Mouse (Mus musculus) neural tube, embryonic 15.5 days (tissue): ENCODE results near the gene Mphosph6. TPM values are rescaled to one million over a fixed set of nuclear protein-coding genes. Genes with fewer than 3 reads are reported as not detected.

Experiments used
- ATAC-seq: fragments of 200-750 bp; cut with Nextera tagmentation; 2 replicates; pipeline ENCODE4 v1.8.0; 2017; ENCODE audit warnings: mild to moderate bottlenecking, moderate TSS enrichment, moderate library complexity; ENCODE audit not compliant: low FRiP score
- H3K27ac ChIP-seq: fragments of 300-500 bp; sonication (generic); replicated peaks from 2 replicates; pipeline ENCODE4 v1.5.1; 2015; ENCODE audit warnings: mild to moderate bottlenecking, inconsistent platforms
- H3K27me3 ChIP-seq: fragments of 300-500 bp; sonication (generic); replicated peaks from 2 replicates; pipeline ENCODE4 v1.6.1; 2015; ENCODE audit warnings: inconsistent platforms
- H3K36me3 ChIP-seq: fragments of 300-500 bp; sonication (generic); 2 replicates; pipeline ENCODE4 v1.6.1; 2015; ENCODE audit warnings: inconsistent platforms
- H3K4me1 ChIP-seq: fragments of 300-500 bp; sonication (generic); 2 replicates; pipeline ENCODE4 v1.6.1; 2015; ENCODE audit warnings: inconsistent platforms
- H3K4me2 ChIP-seq: fragments of 300-500 bp; sonication (generic); 2 replicates; pipeline ENCODE4 v1.6.1; 2015; ENCODE audit warnings: inconsistent platforms, mild to moderate bottlenecking, moderate library complexity
- H3K4me3 ChIP-seq: fragments of 300-500 bp; sonication (generic); replicated peaks from 2 replicates; pipeline ENCODE4 v1.5.1; 2015; ENCODE audit warnings: mild to moderate bottlenecking, inconsistent platforms
- H3K9ac ChIP-seq: fragments of 300-500 bp; sonication (generic); replicated peaks from 2 replicates; pipeline ENCODE4 v1.6.1; 2015; ENCODE audit warnings: mild to moderate bottlenecking, inconsistent platforms
- H3K9me3 ChIP-seq: fragments of 300-500 bp; sonication (generic); replicated peaks from 2 replicates; pipeline ENCODE4 v1.6.1; 2016; ENCODE audit warnings: inconsistent platforms
- WGBS: fragments of 180-500 bp; shearing (Covaris S2); methylation state at CpG from one replicate; pipeline ENCODE4 v1.1.7; 2015; ENCODE audit warnings: mixed read lengths; 5-methylcytosine and 5-hydroxymethylcytosine counted together
- polyA plus RNA-seq: library from polyadenylated mRNA; unstranded; fragments of >200 nt; fragmentation: Nextera tagmentation; extraction: Ambion mirVana; gene quantifications from 2 replicates; pipeline ENCODE4 v1.2.1, GENCODE M21; 2015

Mphosph6 gene
- polyA plus RNA-seq, 1 experiment from 2014 or later, result 32.9 TPM

- Histone ChIP-seq H3K4me3 (no peak overlapping the region), H3K9ac (no peak overlapping the region), H3K36me3 (peaks cover 31% of the 10 kb centered on the region), H3K4me1 (no peaks in the 10 kb centered on the region), H3K4me2 (no peak overlapping the region), H3K27ac (no peak overlapping the region), H3K27me3 (no peaks in the 10 kb centered on the region), H3K9me3 (no peaks in the 10 kb centered on the region)
- WGBS, result 88% methylated on average over 3 of the region's 3 CpGs
- ATAC-seq, result no peak
Measured at GRCm38 (mm10) chr8:117786428-117786827, 15.3 kb downstream of the Mphosph6 start.

GRCm38 (mm10) chr8:117783021-117783420 is 18.7 kb downstream of the Mphosph6 start:
- 96% methylated on average over 7 of the region's 7 CpGs for WGBS
- H3K27me3 ChIP-seq, result no peaks in the 10 kb centered on the region

GRCm38 (mm10) chr8:117781375-117782129 is 20.2 kb downstream of the Mphosph6 start:
- no peaks in the 10 kb centered on the region for H3K9me3 ChIP-seq
- ATAC-seq, result no peak
- no peak overlapping the region for H3K27ac ChIP-seq
- H3K9ac ChIP-seq, result no peak overlapping the region
- H3K4me1 ChIP-seq, result no peaks in the 10 kb centered on the region
- no peak overlapping the region for H3K4me3 ChIP-seq
- H3K4me2 ChIP-seq, result no peak overlapping the region
- H3K27me3 ChIP-seq, result no peaks in the 10 kb centered on the region
- WGBS, result 68% methylated on average over 6 of the region's 6 CpGs
- no peaks in the 10 kb centered on the region for H3K36me3 ChIP-seq

More at GRCm38 (mm10) chr8:117783021-117783420, 18.7 kb downstream of the Mphosph6 start:
- Histone ChIP-seq H3K27ac (no peak overlapping the region), H3K9ac (no peak overlapping the region), H3K36me3 (peaks cover 8% of the 10 kb centered on the region), H3K9me3 (no peaks in the 10 kb centered on the region), H3K4me3 (no peak overlapping the region), H3K4me1 (no peaks in the 10 kb centered on the region), H3K4me2 (no peak overlapping the region)
- no peak for ATAC-seq

DNA sequence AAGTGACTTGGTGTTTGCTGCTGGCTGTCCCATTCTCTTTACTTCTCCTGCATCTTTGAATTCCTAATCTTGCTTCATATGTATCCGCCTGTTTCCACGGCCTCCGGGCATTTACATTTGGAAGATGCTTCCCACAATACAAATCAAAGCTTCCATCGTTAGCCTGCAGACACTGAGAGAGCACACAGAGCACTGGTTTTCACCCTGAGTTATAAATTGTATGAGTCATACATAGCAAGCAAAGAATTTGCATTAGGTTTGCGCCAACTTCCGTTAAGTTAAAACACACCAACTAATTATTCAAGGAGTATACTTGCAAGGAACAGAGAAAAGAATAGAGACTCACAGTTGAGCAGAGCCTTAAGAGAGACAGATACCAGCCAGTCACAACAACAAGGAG is 22.4 kb downstream of the Mphosph6 start:
- H3K9ac ChIP-seq, result no peak overlapping the region
- H3K4me3 ChIP-seq, result no peak overlapping the region
- H3K4me1 ChIP-seq, result no peaks in the 10 kb centered on the region
- no peak overlapping the region for H3K4me2 ChIP-seq
- no peak for ATAC-seq
- no peak overlapping the region for H3K27ac ChIP-seq
- H3K36me3 ChIP-seq, result no peaks in the 10 kb centered on the region
- WGBS, result 77% methylated on average over 6 of the region's 6 CpGs
- no peaks in the 10 kb centered on the region for H3K27me3 ChIP-seq
- no peaks in the 10 kb centered on the region for H3K9me3 ChIP-seq

- Histone ChIP-seq H3K9me3 (no peaks in the 10 kb centered on the region), H3K9ac (no peak overlapping the region), H3K27ac (no peak overlapping the region), H3K27me3 (no peaks in the 10 kb centered on the region), H3K36me3 (no peaks in the 10 kb centered on the region), H3K4me1 (no peaks in the 10 kb centered on the region), H3K4me3 (no peak overlapping the region), H3K4me2 (no peak overlapping the region)
- WGBS, result 76% methylated on average over 11 of the region's 11 CpGs
- no peak for ATAC-seq
Measured at GRCm38 (mm10) chr8:117778531-117779322, 23.0 kb downstream of the Mphosph6 start.

- Histone ChIP-seq H3K4me3 (no peak overlapping the region), H3K27ac (no peak overlapping the region), H3K36me3 (no peaks in the 10 kb centered on the region), H3K9me3 (no peaks in the 10 kb centered on the region), H3K4me2 (no peak overlapping the region), H3K9ac (no peak overlapping the region), H3K27me3 (no peaks in the 10 kb centered on the region), H3K4me1 (no peaks in the 10 kb centered on the region)
- ATAC-seq, result no peak
- 82% methylated on average over 10 of the region's 10 CpGs for WGBS
Measured at GRCm38 (mm10) chr8:117776075-117776474, 25.7 kb downstream of the Mphosph6 start.

- H3K36me3 ChIP-seq, result no peaks in the 10 kb centered on the region
- H3K4me1 ChIP-seq, result no peaks in the 10 kb centered on the region
- ATAC-seq, result no peak
- no peaks in the 10 kb centered on the region for H3K27me3 ChIP-seq
- H3K9me3 ChIP-seq, result no peaks in the 10 kb centered on the region
- H3K9ac ChIP-seq, result no peak overlapping the region
- H3K4me2 ChIP-seq, result no peak overlapping the region
- no peak overlapping the region for H3K4me3 ChIP-seq
- no peak overlapping the region for H3K27ac ChIP-seq
- WGBS, result 51% methylated on average over 10 of the region's 10 CpGs
Measured at GRCm38 (mm10) chr8:117775626-117776025, 26.1 kb downstream of the Mphosph6 start.

- ATAC-seq, result no peak
- Histone ChIP-seq H3K9ac (no peak overlapping the region), H3K9me3 (no peaks in the 10 kb centered on the region), H3K4me2 (no peak overlapping the region), H3K36me3 (no peaks in the 10 kb centered on the region), H3K27ac (no peak overlapping the region), H3K4me1 (no peaks in the 10 kb centered on the region), H3K4me3 (no peak overlapping the region), H3K27me3 (no peaks in the 10 kb centered on the region)
- WGBS, result 63% methylated on average over 2 of the region's 2 CpGs
Measured at GRCm38 (mm10) chr8:117772597-117772996, 29.1 kb downstream of the Mphosph6 start.

GRCm38 (mm10) chr8:117772126-117772525 is 29.6 kb downstream of the Mphosph6 start:
- H3K4me1 ChIP-seq, result no peaks in the 10 kb centered on the region
- H3K4me2 ChIP-seq, result no peak overlapping the region
- H3K27ac ChIP-seq, result no peak overlapping the region
- no peaks in the 10 kb centered on the region for H3K36me3 ChIP-seq
- no peak for ATAC-seq
- WGBS, result 66% methylated on average over 2 of the region's 2 CpGs
- no peaks in the 10 kb centered on the region for H3K9me3 ChIP-seq
- no peak overlapping the region for H3K9ac ChIP-seq
- no peak overlapping the region for H3K4me3 ChIP-seq
- H3K27me3 ChIP-seq, result no peaks in the 10 kb centered on the region

DNA sequence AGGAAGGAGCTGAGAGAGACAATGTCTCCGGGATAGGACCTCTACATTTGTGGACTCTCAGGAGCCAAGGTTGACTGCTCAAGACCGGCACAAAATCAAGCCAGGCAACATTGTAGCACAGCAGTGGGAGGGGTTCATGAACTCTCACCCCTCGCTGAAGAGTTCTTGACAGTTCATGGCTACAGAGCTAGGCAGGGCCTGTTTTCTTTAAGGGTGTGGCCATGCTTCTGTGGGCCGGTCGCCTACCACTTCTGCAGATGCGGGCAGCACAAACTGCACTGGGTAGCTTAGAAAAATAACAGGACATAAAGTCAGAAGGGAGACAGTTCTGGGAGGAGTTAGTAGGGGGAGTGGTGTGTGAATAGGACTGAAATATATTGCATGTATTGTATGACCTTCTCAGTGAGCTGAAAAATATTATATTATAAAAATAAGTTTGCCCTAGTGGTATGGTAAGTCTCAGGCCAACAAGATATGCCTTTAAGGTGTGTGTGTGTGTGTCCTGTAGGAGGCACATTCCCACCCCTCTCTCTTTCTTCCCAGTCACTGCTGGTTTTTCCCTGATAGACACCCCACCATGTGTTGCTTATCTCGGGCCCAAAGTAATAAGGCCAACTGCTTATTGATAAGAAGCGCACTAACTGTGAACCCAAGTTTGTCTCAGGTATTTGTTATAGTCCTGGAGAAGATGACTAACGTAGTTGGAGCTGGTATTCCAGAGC is 30.5 kb downstream of the Mphosph6 start:
- no peak overlapping the region for H3K27ac ChIP-seq
- H3K4me1 ChIP-seq, result no peaks in the 10 kb centered on the region
- H3K36me3 ChIP-seq, result no peaks in the 10 kb centered on the region
- H3K27me3 ChIP-seq, result no peaks in the 10 kb centered on the region
- H3K4me3 ChIP-seq, result no peak overlapping the region
- 90% methylated on average over 9 of the region's 9 CpGs for WGBS
- H3K4me2 ChIP-seq, result no peak overlapping the region
- H3K9ac ChIP-seq, result no peak overlapping the region
- ATAC-seq, result no peak
- no peaks in the 10 kb centered on the region for H3K9me3 ChIP-seq

GRCm38 (mm10) chr8:117768971-117769370 is 32.8 kb downstream of the Mphosph6 start:
- Histone ChIP-seq H3K27ac (no peak overlapping the region), H3K9ac (no peak overlapping the region), H3K4me1 (no peaks in the 10 kb centered on the region), H3K36me3 (no peaks in the 10 kb centered on the region), H3K4me2 (no peak overlapping the region), H3K4me3 (no peak overlapping the region), H3K27me3 (no peaks in the 10 kb centered on the region), H3K9me3 (no peaks in the 10 kb centered on the region)
- ATAC-seq, result no peak
- WGBS, result 89% methylated on average over 7 of the region's 7 CpGs
